Mouse (Mus musculus) A20 (cell line): ENCODE measurements around the gene Ces4a.
"Not testable (repeated sequence)": the region's sequence is repeated elsewhere in the genome, so short reads cannot be mapped to it uniquely, and the experiment has no call there.

Experiments used
- DNase-seq: peaks from one replicate; pipeline ENCODE4 v3.0.0-alpha.2; 2011; ENCODE audit warnings: low read depth, low spot score

Ces4a gene

DNA sequence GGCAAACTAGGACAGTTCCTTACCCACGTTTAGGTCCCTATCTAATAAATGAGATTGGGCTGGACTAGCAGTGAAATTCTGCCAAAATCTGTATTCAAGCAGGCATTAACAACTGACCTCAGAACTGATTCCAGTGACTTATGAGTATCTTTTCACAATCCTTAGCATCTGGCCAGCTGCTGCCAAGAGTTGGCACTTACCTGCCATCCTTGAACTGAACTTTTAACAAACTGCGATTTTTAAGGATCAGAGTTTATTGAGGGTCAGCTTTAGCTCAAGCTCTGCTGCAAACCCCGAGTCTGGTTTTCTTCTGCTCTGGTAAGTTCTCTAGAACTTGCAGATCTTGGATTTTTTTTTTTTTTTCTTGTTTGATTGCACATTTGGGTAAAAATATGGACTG, 38.0 kb downstream of the Ces4a start:
- DNase-seq, result peak; percentile 16

DNA sequence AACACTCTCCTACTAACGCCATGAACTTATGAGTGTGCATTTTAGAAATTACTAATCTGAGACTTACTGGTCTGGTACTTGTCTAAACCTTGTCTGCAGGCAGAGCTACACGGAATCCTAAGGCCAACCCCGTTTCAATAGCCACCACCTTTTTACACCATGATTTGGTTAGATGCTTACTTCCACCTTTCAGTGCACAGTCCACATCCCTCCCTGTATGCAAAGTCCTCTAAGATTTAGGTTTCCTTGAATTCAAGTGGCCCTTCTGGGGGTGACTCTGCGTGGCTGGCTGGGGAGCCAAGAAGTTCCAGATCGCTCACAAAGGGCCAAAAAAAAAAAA, 38.4 kb downstream of the Ces4a start:
- no peak for DNase-seq

- DNase-seq, result peak; percentile 99
Measured at GRCm38 (mm10) chr8:105170381-105171115, 38.9 kb downstream of the Ces4a start, which contains the start of gene Cbfb. Gene Cbfb, plus strand, starts transcription at chr8:105170674.

DNA sequence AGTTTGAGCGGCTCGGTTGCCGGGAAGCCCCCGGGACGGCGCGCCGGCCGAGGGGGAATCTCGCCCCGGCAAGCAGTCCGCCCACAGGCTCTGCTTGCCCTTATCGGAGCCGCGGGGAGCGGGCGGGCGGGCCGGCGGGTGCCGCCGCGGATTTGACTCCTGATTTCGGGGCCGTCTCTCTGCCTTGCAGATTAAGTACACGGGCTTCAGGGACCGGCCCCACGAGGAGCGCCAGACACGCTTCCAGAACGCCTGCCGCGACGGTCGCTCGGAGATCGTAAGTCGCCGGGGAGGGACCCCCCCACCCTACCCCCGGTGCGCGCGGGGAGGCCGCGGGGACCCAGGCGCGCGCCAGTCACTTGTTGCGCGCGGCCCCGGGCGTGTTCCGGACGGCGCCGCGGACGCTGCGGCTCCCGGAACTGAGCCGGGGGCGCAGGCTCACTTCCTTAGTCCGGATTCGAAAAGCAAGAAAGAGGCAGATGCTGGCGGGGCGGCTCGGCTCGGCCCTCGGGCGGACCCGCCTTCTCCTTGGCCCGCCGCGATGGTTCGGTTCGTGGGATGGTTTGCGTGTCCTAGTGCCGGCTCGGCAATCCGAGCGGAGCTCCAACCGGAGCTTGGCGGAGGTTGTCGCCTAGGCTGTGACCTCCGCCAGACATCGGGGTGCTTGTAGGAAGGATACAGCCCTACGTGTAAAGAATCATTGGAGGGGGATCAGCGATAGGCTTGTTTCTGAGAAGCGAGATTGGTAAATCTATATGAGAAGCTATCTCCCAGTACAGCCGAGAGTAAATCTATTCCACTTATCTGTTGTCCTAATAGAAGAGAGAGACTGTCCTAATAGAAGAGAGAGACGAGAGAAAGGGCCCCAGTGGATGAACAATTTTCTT, 39.8 kb downstream of the Ces4a start:
- DNase-seq, result peak; percentile 91

GRCm38 (mm10) chr8:105172003-105172362, 40.4 kb downstream of the Ces4a start:
- DNase-seq, result peak; percentile 51

GRCm38 (mm10) chr8:105175287-105175686, 43.7 kb downstream of the Ces4a start:
- DNase-seq, result not testable (repeated sequence)

DNA sequence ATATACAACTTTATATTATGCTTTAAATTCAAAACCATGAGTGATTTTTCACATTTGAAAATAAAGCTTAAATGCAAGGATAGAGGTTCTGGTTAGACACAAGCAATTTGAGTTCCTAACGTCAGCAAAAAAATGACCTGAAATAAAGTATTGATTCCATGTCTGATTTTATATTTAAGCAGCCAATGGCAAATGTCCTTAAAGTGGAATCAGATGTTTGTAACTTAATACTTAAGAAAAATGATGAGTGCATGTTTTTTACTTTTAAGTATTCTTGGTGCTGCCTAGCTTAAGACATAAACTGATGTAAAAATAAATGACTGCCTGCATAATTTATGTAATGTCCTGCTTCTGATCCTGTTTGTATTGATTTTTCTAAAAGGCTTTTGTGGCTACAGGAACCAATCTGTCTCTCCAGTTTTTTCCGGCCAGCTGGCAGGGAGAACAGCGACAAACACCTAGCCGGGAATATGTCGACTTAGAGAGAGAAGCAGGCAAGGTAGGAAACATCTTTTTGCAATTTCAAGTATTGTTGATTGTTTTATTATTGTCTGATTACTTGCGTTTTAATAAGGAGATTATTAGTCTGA, 46.7 kb downstream of the Ces4a start:
- DNase-seq, result no peak

GRCm38 (mm10) chr8:105182201-105182600, 50.6 kb downstream of the Ces4a start:
- no peak for DNase-seq

DNA sequence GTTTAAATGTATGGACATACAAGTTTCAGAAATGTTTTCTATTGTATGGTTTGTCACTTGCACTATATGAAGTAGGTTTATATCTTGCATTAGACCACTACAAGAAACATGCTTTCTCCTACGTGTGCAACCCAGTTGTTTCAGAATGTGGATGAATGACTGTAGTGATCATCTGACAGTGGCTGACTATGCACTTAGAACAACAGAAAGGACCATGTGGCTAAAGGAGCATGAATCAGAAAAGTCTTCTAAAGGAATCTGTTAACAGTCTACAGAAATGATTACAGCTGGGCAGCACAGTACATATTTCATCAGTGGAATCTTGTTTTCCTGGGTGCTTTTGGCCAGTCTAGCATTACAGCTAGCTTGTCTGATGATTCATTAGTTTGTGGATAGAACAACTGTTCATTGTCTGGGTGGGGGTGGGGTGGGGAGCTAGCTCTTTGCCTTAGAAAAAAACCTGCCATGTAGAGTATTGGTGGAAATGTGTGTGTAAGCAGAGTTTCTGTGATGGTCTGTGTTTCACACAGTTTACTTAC, 54.9 kb downstream of the Ces4a start:
- no peak for DNase-seq

DNA sequence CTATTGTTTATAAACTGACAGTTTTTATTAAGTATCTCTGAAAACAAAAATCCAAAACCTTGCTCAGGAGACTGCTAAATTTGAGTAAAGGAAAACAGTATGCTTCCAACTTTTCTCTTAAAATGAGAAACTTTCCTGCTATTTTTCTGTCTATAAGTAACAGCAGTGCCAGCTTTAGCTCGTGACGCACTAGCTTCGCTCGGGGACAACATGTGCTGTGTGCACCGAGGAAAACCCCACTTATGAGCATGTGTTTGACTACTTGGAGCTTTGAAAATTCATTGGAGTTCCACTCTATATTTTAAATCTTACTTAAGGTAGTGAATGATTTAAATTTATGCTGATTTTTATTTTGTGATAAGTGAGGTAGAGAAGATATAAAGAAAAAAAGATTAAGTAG, 60.6 kb downstream of the Ces4a start:
- no peak for DNase-seq
